Mouse (Mus musculus) neural tube, embryonic 10.5 days (tissue): ENCODE results near the gene Myo10.

Experiments
- DNase-seq: peaks from one replicate; pipeline ENCODE4 v3.0.0-alpha.2; 2017; ENCODE audit warnings: low spot score; ENCODE audit errors: extremely low spot score

Myo10 gene

DNA sequence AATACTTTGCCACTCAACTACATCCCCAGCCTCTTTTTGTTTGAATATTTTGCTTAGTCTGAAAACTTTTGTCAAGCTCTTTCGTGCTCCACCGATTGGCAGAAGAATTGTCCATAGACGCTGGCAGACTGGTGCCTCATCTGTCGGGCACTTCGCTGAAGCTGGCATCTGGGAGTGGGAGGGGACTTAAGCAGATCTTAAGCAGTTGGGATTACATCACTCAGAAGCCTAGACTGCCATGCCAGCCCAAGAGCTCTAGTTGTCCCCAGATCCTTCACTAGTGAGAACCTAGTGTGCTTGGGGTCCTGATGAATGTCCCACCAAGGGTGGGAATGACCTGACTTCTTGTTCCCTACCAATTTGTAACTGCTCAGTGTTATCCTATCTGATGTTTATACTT lies 138.0 kb downstream of the Myo10 start:
- DNase-seq: no peak

DNA sequence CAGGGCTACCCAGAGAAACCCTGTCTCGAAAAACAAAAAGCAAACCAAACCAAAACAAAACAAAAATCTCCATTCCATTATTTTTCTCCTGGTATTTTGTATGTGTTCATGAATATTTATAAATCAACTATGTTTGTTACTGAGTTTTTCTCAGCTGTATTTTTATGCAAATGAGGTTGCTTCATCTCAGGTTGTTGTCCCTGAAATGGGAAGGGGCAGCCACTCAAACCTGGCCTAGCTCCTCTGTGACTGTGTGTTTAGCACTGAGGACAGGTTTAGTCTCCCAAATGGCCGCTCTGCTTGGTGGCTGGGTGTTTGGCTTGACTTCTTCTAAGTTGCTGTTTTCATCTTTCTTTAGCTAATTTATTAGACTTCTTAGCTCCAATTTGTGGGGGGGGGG lies 138.7 kb downstream of the Myo10 start:
- DNase-seq: no peak

DNA sequence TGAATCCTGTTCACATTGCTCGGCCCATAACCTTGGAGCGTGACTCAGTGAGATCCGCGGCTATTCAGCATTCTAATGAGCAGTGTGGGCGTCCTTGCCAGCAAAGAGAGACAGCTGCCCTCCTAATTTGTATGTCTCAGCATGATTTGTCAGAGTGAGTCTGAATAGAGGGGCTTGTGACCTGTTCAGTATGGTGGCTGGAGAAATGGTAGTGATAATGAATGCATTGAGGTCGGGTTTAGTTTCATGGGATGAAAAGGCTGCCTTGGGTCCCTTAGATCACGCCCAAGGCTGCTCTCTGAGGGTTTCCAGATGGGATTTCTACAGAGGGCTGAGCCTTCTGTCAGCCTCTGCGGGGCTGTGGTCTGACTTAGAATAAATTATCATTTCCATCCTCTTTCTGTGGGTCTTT lies 139.5 kb downstream of the Myo10 start:
- DNase-seq: peak; percentile 52

DNA sequence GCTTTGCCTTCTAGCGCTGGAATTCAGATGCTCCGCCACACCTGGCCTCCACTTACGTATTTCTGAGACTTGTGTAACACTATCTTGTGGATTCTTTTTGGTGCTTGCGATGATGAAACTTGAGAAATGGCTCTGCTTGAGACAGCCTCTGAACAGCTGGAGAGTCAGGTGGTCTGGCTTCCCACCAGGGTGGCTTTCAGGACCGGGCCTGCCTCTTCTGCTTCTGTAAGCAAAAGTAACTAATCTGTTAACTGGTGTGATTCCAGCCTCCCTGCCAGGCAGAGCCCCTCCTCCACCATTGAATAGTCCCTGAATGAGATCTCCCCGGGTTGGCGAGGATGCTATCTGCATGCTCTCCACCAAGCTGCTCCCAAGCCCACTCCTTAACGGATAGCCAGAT lies 140.0 kb downstream of the Myo10 start:
- DNase-seq: peak; percentile 52

DNA sequence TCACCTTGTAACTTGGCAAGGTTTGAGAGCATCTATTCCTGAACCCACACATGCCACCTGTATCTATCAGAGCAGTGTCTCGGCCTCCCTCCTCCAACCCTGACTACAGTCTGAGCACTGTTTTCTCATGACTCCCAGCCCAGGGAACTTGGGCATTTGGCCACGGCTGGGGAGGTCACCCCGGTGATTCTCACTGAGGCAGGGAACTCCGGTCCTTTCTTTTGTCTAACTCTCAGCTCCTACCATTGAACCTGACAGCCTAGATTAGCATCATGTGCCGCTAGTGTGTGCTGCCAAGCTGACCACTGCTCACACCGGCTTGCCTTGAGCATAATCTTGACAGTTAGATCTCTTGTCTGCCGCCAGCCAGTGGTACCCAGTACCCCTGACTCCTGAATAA lies 140.8 kb downstream of the Myo10 start:
- DNase-seq: no peak

DNA sequence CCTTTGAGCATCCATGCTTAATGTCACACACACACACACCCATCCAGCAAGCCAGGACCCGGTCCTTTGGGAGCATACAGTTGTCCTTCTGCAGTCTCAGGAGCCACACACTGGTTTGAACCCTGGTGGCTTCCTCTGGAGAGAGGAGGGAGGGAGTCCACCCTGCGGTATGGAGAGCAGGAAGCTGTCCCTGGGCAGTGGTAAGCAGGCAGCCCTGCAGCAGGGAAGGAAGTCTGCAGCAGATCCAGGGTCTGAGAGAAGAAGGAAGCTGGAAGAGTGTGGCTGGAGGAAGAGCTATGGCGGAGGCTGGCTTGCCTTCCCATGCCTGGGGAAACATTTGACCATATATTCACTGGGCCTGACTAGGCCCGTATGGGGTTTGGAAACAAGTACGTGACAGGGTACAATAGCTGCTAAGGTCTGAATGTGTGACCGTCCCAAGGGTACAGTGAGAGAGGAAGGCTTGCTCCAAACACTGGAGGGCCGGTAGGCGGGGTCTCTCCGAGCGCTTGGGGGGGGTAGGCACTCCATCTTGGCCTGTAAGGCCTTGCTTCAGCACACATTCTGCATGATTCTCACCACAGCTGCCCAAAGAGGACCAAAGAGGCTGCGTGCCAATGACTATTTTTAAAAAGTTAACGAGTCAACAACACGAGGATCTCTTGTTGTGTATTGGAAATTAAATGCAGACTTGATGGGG lies 142.5 kb downstream of the Myo10 start:
- DNase-seq: no peak

DNA sequence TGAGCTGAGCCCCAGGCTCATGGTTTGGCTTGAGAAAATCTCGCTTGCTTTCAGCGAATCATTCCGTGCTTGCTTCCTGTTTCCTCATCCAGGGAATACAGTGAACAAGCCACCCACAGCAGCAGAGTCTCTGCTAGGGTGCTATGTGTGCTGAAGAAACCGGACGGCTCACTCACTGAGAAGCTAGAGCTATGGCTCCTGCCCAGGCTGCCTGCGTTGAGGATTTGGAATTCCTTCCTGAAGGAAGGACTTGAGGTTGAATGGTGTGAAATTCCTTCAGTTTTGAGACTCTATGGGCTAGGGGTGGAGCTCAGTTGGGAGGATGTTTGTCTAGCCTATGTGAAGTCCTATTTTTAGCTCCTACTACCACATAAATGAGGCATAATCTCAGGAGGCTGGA lies 145.5 kb downstream of the Myo10 start:
- no peak for DNase-seq

DNA sequence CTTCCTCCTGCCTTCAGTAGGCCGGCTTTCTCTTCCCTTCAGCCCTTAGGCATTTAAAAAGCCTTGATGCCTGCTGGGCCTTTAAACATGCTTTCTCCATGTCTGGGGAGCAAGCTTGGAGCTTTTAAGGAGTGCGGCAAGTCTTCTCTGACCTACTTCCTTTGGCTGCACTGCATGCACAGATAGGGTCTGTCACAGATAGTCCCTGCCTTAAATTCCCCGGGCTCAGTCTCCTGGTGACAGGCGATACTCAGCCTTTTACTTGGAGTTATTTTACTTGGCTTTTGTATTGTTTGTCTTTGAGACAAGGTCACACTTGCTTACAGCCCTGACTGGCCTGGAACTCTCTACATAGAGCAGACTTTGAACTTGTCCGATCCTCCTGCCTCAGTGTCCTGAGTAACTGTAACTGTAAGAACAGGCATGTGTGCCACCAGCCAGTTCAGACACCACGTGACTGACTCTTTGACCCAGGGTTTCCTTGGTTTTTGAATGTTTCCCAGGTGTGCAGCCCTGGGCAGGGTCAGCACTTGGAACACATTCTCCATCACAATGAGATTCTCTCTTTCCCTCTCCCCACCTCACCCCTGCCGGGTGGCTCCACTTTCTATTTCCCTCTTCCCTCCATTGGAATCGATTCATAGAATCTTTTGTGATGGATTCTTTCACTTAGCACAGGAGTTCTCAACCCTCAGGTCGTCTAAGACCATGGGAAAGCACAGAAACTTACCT lies 147.4 kb downstream of the Myo10 start:
- DNase-seq: no peak

DNA sequence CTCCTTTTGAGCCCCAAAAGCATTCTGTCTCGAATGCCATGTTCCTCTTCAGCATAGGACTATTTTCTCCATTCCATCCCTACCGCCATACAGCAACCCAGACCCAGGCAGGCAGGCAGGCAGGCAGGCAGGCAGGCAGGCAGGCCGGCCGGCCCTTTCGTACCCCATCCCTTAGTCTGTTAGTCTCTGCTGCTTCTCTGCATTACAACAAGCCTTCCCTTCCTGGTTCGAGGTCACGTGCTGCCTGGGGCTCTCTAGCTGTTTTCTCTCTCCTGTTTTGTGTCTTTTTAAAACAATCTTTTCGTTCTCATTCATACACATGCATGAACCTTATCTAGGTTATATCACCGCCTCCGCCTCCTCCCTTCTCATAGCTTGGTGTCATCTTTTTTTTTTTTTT lies 149.5 kb downstream of the Myo10 start:
- no peak for DNase-seq

DNA sequence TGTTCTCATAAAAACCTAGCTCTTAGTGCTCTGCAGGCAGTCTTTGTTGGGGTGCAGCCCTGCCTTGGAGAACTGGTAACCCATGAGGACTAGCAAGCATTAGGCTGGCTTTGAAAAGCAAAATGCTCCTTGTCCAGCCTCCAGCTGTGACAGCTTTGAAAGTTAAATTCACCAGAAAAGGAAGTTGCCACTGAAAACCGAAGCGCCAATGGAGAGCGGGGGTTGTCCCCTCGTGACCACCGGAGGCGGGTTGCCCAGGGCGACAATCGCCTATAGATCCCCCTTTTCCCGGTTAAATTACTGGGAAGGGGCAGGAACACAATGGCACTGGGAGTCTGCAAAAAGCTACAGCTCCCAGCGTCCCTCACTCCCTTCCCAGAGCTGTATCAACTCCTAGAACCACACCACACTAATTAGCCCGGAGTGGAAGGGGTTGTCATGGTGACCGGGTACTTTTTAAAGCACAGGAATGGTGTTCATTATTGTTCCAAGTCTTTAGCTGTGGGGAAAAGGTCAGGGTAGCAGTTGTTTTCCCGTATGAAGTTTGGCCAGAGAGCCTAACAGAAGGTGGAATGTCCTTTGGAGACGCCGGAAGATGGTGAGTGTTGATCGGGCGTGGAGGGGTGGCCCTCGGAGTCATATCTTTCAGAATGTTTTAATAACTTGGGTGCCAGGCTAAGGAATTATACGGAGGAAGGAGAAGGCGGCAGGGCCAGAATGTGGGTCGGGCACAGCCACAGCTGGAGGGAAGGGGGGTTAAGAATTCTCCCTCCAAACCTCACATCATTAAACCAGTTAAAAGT lies 151.6 kb downstream of the Myo10 start:
- DNase-seq: peak; percentile 87

DNA sequence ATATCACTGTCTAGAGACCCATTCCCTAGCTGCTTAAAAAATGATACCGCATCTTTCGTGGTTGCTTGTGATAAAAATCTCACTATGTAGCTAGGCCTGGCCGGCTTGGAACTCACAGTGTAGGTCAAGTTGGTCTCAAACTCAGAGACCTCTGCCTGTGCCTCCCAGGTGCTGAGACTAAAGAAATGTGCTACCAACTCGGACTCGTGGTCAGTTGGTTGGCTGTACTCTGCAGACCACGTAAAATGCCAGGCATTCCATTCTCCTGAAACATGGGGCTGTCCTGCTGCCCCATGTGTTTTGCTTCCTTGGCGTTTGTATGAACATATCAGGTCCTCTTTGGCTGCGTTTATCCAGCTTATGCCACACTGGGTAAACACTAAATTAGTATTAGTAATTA lies 156.6 kb downstream of the Myo10 start:
- DNase-seq: no peak

DNA sequence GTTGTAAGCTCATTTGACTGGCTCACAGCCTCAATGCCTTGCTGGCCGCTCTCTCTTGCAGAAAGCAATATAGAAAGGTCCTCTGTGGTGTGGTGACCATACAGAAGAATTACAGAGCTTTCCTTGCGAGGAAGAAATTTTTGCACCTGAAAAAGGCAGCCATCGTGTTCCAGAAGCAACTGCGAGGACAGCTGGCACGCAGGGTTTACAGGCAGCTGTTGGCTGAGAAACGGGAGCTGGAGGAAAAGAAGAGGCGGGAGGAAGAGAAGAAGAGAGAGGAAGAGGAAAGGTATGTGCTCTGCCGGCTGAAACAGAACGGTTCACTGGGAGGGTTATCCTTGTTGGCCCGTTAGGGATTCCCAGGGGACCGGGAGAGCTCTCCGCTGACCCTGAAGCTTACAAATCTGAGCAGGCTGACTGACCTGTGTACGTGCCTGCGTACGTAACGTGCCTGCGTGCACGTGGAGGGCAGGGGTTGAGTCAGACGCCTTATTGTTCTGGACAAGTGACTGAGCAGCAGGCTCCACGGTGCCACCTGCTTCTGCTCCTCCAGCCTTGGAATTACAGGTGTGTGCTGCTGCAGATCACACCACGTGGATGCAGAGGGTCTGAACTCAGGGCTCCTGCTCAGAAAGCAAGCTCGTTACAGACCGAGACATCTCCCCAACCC lies 157.3 kb downstream of the Myo10 start:
- no peak for DNase-seq

DNA sequence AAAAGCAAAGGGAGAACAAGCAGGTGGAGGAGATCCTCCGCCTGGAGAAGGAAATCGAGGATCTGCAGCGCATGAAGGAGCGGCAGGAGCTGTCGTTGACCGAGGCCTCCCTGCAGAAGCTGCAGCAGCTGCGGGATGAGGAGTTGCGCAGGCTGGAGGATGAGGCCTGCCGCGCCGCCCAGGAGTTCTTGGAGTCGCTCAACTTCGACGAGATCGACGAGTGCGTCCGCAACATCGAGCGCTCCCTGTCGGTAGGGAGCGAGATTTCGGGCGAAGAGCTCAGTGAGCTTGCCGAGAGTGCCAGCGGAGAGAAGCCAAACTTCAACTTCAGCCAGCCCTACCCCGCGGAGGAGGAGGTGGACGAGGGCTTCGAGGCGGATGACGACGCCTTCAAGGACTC lies 158.7 kb downstream of the Myo10 start:
- DNase-seq: no peak

DNA sequence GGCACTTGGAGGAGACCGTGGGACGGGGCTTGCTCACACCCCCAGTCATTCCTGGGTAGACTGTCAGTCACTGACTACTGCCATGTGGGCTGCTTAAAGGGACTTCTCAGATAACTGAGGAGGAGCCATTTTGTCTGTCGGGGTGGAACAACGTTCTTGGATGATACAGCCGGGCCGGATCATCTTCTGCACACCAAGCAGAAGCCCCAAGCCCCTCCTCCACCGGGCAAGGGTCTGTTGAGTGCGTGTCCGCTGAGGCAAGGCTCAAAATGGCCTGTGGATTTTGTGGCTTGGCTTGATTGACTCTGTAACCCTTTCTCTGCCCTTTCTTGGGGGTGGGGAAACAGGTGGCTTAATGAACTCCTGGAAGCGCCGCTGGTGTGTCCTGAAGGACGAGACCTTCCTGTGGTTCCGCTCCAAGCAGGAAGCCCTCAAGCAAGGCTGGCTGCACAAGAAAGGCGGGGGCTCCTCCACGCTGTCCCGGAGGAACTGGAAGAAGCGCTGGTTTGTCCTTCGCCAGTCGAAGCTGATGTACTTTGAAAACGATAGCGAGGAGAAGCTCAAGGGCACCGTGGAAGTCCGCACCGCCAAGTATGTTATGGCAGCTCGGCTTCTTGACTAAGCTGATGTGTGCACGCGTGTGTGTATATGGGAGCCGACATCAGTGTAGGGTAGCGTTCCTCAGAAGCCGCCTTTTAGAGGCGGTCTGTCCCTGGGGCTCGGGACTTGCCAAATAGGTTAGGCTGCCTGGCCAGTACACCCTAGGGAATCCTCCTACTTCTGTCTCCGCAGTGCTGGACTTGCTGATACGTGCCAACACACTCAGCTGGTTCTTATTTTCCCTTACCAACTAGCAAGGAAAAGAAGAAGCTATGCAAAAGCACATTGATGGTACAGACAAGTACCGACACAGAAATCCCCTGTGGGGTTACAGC lies 163.4 kb downstream of the Myo10 start:
- no peak for DNase-seq

DNA sequence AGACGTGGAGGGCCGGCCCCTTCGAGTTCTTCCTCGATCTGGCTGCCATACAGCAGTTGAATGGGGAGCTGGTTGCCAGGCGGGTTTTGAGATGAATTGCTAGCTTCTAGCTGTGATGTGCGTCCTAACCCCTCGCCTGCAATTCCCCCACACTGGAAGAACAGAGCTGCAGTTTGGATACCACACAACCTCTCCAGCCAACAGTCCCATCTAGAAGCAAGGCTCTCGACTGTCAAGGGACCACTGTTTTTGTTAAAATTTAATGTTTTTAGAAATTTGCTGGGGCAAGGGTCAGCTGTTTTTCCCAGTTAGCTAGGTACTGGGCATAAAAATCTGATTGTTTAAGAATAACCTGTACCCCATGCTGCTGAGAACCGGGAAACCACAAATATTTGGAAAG lies 165.1 kb downstream of the Myo10 start:
- DNase-seq: no peak

DNA sequence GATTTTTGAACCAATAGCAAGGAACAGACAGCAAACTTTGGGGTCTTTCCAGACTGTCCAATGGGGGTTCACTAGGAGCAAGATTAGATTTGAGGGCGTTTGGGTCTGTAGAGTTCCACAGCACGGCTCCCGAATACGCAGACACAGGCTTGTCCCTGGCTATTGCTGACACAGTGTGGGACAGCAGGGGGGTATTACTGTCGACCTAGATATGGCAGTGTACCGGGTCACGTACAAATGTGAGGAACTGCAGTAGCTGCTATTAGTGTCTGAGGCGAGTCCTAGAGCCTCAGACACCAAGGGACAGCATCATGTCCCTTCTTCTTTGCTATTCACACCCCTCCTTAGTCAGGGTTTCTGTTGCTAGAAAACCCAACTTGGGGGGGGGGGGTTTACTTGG lies 165.6 kb downstream of the Myo10 start:
- DNase-seq: no peak

DNA sequence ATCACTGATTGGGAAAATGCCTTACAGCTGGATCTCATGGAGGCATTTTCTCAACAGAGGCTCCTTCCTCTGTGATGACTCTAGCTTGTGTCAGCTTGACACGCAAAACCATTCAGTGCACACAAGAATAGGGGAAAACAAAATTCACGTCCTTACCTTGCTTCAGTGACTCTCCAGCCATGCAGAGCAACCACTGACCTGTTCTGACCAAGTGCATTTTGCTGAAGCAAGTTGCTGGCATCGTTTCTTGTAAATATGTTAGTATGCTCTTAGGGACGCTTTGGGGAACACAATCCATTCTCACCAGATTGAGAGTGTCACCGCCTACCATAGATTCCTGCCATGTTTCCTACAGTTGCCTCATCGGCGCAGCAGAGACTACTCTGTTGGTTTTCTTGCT lies 166.2 kb downstream of the Myo10 start:
- no peak for DNase-seq

DNA sequence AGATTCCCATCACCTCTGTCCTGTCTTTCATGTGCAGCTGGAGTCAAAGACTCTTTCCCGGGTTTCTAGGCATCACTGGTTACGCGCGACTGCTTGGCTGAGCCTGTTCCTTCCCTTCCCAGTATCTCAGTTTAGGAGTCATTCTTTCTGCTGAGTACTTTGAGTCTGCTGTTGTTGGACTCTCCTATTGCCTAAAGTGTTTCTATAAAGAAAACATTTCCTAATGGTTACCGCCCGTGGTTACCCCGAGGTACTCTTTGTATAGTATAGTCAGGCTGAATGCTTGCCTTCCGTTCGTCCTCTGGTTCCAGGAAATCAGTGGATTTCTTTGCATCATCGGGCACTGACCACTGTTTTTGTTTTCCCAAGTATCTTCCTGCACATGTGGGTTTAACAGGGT lies 166.9 kb downstream of the Myo10 start:
- DNase-seq: no peak

DNA sequence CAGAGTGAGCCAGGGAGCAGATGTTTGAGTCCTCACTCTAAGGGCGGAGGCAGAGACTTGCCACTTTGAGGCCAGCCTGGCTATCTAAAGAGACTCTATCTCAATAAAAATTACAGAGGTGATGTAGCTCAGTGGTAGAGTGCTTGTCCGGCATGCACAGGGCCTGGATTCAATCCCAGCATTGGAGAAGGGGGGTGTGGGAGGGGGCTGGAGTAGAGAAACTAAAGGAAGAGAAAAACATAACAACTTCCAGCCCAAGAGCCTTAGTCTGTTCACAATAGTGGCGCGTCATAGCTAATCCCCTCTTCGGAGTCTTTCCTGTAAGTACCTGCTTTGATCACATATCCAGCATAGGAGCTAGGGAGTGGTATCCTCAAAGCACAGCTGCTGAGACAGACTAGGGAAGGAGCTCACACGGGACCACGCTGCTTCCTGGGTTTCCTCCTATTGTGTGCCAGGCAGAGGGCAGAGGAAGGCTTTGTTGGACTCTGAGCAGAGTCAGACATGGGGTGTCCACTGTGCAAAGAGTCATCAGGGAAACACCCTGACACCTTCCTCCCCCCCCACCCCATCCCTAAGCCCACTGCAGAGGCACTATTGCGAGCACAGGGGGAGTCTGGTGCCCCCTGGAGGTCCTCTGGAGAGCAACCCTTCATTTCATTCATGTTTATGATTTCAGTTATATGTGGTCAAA lies 169.5 kb downstream of the Myo10 start:
- no peak for DNase-seq

DNA sequence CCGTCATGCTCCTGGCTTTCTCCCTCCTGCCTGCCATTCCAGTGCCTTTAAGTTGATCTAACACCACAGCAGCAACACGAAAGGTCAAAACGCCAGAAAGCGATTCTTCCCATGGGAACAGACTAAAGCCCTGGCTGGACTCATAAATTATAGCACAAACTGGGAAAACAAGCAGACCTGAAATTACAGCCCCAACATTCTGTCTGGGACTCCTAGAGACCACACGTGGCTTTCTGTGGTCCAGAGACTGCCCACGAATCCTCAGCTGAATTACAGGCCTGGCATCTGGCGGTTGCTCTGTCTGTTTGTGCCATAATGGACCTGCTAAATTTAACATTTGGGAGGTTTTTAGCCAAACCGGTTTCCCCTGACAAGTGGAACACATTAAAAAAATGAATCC lies 171.8 kb downstream of the Myo10 start:
- DNase-seq: no peak
